Mouse (Mus musculus): ENCODE data around the gene Igf1r.

- TF ChIP-seq TAL1 (IDR thresholded peaks at IDR 0.05; ENCODE audit: low read length) (no peak), GATA1 (IDR thresholded peaks at IDR 0.05; ENCODE audit: low read length) (no peak)
Observed at GRCm38 (mm10) chr7:68028167-68028566, 75.5 kb downstream of the Igf1r start.
